Mouse (Mus musculus): ENCODE data around the gene Fasl.

Gene Fasl

DNA sequence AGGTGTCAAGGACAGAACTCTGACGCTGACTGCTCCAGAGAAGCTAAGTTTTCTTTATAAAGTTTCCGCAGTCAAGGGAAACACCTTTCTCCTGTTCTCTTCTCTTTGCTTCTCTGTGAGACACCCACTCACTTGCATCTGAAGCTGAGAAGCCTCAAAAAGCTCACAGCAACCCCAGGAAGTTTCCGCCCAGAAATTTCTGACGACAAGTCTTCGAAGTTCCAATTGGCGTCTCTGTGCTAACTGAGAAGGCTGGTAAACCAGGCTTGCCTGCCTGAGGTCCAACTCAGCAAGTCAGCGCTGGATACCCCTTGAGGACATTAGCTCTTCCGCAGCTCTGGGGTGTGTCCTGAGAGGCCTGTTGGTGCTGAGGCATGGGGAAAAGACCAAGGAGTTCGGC lies at the start of gene Fasl:
TSS of gene Fasl (minus strand) at position 157 of the 400 bp plus-strand sequence.
- peak; percentile 89 for DNase-seq (ENCODE audit: low read depth)

DNA sequence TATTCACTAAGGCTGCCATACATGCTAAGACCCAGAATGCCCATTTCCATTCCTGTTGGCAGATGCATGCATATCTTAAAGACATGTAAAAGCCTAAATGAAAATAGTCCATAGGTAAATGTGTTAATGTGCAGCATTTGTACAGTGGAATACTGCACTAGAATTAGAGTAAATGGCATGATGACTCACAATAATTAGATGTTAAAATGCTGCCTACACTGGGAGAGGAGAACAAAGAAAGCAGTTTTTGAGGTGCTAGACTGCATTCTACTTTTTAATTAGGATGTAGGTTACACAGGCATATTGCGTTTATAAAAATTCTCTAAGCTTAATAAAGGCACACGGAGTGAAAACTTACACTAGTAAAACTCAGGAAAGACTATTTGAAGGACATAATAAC lies 38.4 kb upstream of the Fasl start:
- no peak for DNase-seq (ENCODE audit: low read depth)

DNA sequence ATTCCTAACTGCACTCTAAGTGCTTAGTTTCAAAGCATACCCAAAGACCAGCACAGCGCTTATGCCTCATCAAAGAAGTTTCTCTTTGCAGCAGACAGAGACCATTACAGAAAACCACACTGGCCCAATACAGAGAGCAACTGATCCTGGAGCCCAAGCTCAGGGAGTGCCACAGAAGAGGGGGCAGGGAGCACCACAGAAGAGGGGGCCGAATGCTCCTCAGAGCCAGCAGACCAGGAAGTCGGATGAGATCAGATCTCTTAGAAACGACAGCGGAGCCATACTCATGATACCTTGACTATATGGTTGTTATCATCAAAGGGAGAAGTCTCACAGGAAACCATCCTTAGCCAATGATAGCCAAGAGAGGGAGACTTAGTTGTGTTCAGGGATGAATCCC lies 21.1 kb upstream of the Fasl start:
- DNase-seq (ENCODE audit: low read depth), result no peak

DNA sequence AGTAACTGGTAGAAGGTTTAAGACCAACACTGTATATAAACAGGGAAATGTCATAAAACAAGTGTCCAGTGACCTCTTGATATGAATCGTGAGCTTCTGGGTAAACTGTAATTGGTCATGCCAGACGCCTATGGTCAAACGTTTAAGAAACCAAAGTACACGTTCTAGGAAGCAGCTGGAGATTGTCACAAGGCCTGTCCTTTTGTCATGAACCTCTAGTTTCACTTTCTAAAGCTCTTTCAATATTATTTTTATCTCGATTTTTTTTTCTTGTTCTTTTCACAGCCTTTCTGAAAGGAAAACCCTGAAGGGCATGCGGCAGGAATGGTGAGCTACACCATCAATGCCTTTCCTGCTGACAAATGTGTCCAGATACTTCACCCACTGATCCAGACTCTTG lies 20.7 kb upstream of the Fasl start:
- peak; percentile 70 for DNase-seq (ENCODE audit: low read depth)

DNA sequence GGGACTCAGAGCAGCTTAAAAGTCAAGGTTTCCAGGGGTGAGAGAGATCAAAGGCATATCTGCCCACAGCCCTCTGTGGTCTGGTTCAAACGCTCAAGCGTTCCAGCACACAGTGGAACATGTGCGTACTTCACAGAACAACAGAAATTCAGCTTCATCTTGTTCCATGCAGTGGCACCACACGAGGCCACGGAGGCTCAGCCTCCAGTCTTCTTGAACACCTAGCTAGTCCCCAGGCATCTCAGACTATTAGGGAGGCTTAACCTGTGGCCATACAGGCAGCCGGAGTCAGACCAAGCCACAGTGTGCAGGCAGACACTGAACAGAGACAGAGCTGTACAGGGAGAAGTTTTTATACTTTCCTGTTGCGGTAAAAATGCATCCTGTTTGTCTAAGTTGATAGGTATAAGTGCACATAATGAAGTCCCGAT lies 16.3 kb upstream of the Fasl start:
- peak; percentile 82 for DNase-seq (ENCODE audit: low read depth)

DNA sequence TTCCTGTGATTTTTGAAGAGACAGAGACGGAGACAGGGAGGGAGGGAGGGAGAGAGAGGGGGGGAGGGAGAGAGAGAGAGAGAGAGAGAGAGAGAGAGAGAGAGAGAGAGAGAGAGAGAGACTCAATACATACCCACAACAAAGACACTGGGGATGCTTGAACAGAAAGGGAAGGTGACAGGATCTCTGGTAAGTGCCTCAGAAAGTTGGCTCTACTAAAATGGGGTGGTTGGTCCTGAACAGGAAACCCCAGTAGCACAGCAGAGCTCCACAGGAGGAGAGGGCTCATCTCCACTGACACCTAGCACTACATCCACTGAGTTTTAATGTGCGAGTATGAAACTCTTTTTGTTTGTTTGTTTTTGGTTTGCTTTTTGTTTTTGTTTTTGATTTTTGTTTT lies 13.0 kb upstream of the Fasl start:
- DNase-seq (ENCODE audit: low read depth), result no peak

DNA sequence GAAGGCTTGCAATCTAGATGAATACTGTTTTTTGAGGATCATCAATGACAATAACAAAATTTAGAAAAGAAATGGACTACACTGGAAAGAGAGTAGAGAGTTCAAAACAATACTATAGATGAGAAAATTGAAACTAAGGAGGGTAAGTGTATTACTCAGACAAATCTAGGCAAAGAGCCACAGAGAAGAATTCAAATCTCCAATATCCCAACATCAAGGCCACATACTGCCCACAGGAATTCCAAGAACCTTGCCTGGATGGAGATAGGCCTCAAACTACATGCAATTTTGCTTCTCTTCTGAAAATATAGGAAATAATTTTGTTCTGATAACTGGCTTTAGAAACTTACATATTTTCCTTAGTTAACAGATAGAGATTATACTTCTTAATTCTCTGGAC lies 12.0 kb upstream of the Fasl start:
- DNase-seq (ENCODE audit: low read depth), result no peak

DNA sequence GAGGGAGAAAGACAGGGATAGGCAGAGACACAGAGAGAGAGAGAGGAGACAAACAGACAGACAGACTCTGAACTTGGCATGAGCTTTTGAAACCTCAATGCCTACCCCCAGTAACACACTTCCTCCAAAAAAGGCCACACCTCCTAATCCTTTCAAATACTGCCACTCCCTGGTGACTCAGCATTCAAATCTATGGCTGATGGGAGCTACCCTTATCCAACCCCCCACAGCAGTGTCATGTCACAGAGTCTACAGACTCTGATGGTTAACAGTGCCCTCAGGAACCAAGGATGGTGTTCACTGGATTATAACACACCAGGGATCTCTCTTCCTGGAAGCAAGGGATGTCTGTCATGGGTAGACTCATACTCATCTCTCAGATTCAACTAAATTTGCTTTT lies 11.5 kb upstream of the Fasl start:
- no peak for DNase-seq (ENCODE audit: low read depth)

DNA sequence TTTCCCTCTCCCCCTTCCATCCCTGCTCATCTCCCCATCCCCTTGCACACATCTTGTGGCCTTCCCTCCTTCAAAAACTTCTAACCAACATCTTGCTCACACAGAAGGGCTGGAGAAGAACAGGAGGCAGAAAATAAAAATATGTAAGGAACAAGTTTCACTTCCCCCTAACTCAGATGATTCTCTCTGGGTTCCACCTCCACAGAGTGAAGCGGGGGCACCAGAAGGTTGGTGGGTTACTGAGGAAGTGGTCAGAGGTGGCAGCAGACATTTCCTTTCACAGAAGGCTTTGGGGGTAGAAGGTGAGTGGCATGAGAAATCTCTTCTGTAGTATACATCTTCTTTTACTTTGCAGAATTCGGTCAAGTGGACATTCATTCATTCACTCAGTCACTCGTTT lies 10.6 kb upstream of the Fasl start:
- peak; percentile 32 for DNase-seq (ENCODE audit: low read depth)

DNA sequence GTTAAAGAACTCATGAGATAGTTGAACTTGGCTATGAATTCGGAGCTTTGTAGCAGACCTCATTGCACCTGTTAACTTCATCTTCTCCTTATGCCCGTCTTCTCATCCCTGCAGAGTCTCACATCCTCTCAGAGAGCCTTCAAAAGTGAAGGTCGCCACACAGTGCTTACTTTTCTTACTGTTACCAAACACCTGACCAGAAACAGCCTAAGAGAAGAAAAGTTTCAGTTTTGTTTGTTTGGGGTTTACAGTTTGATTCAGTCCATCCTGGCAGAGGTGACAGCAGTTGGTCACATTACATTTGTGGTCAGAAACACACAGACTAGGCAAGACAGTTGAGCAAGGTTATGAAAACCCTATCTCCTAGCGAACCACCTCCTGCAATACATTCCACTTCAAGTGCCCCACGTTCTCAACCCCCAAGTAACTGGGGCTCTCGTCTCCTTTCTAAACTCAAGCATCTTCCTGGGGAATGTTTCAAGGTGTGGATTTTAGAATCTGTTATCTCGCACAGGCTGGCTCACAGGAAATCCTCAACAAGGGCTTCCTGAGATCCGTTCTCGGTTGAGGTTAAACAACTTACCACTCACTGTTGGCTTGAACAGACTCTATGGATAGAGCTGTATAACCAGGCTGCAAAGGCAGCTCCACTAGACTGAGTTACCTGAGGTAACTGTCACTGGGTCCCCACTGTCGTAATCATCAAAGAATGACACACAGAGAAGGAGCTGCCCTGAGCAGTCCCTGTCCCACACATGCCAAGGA lies 6.3 kb upstream of the Fasl start:
- DNase-seq (ENCODE audit: low read depth), result peak; percentile 74

DNA sequence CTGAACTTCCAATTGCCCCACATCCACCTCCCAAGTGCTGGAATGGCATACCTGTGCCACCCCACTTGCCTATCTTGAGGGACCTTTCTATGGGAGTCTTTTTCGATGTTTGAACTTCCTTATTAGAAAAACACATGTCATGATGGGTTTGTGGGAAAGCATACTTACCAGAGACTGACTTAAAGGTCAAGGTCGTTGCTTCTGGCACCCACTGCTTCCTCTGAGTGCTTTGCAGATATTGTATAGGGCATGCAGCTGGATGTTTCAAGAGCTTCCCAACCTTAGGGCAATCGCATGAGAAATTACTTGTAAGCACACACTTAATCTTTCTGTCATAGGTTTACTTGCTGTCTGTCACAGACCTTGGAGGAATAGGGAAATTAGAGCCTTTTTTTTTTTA lies 5.0 kb upstream of the Fasl start:
- DNase-seq (ENCODE audit: low read depth), result peak; percentile 32

DNA sequence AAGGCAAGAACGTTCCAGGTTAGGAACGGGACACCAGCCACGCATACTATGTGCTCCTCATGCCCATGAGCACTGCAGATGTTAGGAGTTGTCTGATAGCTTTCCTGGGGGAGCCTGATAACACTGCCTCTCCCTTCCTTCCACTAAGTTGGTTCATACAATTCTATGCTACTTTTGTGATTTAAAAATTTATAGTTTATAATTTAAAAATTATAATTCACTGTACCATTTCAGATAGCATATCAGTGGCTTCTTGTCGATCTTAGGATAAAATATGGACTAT lies 4.3 kb upstream of the Fasl start:
- DNase-seq (ENCODE audit: low read depth), result no peak

DNA sequence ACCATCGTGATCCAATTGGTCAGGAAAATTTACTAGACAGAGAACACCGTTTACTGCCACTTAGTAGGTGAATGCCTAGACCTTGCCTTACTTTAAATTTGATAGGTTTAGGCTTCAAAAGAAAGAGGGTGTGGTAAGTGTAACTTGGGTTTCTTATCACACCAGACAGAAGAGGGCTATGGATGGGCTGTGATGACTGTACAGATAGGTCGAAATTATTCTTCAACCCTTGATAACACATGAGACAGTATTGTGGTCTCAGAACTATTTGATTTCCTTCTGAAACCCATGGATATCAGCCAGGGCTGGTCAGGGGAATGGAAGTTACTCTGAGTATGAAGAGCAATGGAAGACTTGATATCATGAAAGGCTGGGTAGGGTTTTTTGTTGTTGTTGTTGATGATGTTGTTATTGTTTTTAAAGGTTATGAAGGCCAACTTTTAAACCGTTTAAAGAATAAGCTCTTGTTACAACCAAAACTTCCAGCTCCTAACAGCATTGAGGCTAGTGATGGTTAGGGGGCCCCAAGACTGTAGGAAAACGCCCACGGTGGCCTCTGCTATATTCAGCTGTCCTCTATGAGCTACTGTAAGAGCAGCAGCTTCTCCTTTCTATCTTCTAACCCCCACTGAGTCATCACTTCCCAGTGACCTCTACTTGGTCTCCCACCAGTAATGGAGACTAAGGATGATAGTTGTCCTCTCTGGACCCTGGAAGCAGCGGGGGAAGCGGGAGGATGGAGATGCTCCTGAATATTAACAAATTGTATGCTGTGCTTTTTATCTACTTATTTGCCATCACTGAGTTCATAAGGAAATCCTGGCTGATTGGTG lies 3.8 kb upstream of the Fasl start:
- DNase-seq (ENCODE audit: low read depth), result peak; percentile 20

DNA sequence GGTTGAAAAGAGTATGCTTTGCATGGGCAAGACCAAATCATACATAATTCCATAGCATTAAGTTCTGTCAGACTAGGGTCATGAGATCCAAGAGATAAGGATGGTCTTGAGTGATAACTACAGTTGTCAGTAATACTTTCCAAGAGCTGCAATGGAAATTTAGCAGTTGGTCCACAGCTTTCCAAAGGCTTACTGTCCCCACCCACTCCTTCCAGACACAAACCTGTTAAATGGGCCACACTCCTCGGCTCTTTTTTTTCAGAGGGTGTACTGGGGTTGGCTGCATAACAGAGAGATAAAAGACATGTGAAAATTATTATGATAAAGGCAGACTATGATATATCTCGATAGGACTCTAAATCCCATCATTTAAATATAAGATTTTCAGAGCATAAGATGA lies 5.6 kb downstream of the Fasl start:
- DNase-seq (ENCODE audit: low read depth), result no peak

DNA sequence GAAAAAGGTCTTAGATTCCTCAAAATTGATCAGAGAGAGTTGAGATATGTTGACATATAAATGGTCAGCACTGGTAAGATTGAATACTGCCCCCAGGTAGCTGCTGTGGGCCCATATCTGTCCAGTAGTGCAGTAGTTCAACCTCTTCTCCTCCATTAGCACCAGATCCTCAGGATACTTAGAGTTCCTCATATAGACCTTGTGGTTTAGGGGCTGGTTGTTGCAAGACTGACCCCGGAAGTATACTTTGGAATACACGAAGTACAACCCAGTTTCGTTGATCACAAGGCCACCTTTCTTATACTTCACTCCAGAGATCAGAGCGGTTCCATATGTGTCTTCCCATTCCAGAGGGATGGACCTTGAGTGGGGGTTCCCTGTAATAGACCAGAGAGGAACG lies 6.7 kb downstream of the Fasl start:
- DNase-seq (ENCODE audit: low read depth), result no peak

DNA sequence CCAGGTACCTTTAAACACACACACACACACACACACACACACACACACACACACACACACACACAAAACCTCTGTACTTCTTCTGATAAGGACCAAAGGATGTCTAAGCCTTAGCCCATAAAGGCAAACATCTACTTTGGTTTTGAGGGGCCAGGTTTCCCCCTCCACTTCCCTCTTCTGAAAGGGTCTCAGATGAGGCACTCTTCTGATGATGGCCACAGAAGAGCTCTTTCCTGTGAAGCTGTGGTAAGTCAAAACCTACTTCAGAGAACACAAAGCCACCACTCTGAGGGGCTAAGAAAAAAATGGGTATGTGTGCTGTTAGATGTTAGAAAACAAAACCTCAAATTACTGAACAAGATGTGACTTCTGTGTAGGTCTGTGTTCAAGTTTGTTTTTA lies 9.2 kb downstream of the Fasl start:
- DNase-seq (ENCODE audit: low read depth), result peak; percentile 42

DNA sequence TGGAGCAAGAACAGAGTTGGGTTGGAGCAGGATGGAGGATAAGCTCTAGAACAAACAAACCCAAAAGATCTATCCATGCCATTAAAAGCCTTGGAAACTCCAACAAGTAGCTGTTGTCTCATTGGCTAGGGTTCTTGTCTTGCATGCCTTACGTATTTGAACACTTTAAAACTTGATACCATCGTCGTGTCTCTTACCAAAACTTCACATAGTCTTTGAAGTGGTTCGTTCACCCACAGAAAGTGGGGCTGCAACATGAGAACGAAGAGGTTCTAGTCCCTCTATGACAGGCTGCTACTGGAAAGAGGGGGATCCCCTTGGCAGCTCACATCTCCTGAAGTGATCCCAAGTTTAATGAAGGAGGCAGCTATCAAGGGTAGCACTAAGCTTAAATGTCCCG lies 13.1 kb downstream of the Fasl start:
- DNase-seq (ENCODE audit: low read depth), result peak; percentile 60

DNA sequence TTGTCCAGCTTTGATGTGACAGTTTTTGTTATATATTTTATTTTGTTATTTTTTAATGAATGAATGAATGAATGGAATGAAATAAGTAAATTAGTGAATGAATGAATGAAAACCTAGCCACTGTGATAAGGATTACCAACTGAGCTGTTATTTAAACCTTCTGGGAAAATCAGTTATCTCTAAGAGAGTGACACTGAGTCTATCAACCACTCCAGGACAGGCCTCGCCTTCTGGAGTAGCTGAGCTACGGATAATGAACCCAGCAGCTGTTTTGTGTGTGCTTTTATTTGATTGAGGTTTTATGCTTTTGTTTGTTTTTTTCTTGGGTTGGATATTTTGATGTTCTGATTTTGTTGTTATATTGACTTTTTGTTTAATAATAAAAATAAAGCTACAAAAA lies 17.0 kb downstream of the Fasl start:
- no peak for DNase-seq (ENCODE audit: low read depth)

DNA sequence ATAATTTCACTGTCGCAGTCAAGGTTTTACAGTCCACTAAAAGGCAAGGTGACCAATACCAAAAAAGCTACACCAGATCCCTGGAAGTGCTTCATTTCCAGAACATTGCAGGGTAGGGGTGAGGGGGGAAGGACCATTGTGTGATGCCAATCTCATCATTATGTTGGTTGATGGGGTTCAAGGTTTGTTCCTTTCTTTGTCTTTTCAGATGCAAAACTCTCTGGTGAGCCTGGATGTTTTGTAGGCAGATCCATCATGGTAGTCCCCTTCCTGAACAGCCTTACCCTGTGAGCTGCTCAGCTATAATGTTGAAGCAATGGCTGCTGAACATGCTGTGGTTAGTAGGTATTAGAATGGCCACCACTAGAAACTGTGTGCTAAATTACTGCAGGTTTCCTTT lies 19.0 kb downstream of the Fasl start:
- DNase-seq (ENCODE audit: low read depth), result no peak

DNA sequence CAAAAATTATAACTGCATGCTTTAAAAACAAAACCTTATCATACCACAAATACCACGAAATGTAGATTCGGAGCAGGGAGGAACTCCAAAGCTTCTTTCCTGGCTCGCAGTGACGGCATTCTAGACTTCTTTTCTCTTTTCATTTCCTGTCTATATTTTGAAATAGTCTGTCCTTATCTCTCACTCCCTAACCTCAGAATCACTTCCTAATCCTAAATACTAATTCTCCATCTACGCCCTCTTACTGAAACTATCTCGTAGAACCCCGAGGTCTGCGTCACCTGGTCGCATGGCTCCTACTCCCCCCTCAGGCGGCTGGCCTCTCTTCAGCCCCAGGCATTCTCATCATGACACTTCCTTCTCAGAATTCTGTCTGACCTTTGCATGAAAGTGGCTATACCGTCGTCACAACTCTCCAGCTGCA lies 21.2 kb downstream of the Fasl start:
- DNase-seq (ENCODE audit: low read depth), result no peak

DNA sequence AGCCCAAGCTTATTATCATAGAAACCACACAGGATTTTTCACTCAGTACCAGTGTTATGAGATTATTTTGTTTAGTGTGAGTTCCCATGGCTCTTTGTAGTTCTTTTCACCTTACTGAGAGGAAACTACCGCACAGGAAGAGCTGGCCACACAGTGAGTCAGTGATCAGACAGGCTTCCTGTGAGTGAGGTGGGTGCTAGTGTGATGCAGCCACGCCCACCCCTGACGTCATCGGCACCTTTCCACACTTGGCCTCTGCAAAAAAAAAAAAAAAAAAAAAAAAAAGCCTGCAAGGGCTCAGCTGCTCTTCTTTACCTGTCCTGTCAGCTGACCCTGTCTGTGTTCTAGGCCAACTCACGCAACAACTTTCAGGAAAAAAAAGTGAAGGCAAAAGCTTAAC lies 21.6 kb downstream of the Fasl start:
- DNase-seq (ENCODE audit: low read depth), result peak; percentile 98

DNA sequence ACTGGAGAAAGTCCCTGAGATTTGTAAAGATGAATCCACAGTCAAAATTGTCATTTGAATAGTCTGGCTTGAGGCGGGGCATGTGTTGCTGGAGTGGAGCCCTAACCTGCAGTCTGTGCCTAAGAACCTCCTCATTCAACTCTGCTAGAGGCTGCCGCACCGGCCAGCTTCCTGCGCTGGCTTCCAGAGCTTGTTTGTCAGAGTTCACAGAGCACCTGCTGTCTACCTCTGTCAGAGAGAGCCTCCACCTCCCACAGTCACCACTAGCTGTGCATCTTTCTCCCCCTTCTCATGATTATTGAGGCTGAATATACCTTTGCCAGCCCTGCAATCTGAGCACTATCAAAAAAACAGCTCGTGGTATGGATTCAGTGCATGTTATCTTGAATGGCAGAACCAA lies 22.4 kb downstream of the Fasl start:
- DNase-seq (ENCODE audit: low read depth), result peak; percentile 86

DNA sequence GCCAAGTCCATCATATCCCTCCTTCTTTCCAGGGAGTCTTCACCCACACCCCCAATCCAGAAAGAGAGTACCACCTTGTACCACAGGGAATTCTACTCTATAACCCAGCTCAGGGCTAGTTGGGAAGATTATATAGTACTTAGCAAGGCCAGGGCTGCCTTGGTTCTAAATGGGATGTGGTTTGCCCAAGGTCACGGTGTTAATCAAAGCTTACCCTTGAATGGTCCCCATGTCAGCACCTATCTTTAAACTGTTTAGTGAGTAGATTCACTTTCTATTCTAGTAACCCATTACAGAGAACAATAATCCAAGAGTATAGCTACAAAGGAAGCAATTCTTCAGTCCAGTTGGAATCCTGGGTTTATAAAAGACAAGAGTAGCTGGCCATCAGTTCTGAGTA lies 23.3 kb downstream of the Fasl start:
- DNase-seq (ENCODE audit: low read depth), result no peak

DNA sequence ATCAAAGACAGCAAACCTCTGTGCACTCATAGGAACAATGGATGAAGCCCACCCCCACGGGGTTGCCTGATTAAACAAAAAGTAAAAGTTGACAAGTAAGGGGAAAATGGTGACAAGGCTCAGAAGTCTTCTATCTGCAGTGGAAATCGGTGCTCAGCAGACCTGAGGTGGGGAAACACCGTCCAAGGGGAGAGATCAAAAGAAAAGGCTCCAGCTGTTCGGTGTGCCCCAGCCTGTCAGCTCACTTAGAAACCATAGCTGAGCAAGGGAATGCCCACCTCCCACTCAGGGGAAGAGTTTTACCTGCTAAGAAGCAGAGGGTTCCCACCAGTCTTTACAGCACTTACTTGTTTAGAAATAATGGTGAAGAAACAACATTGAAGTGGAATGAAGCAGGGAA lies 26.7 kb downstream of the Fasl start:
- DNase-seq (ENCODE audit: low read depth), result peak; percentile 86

Data from induced T-regulatory cell, adult 2 months (primary cell).